ENCODE assay signal across 18 mouse cellular contexts in the genomic region with DNA sequence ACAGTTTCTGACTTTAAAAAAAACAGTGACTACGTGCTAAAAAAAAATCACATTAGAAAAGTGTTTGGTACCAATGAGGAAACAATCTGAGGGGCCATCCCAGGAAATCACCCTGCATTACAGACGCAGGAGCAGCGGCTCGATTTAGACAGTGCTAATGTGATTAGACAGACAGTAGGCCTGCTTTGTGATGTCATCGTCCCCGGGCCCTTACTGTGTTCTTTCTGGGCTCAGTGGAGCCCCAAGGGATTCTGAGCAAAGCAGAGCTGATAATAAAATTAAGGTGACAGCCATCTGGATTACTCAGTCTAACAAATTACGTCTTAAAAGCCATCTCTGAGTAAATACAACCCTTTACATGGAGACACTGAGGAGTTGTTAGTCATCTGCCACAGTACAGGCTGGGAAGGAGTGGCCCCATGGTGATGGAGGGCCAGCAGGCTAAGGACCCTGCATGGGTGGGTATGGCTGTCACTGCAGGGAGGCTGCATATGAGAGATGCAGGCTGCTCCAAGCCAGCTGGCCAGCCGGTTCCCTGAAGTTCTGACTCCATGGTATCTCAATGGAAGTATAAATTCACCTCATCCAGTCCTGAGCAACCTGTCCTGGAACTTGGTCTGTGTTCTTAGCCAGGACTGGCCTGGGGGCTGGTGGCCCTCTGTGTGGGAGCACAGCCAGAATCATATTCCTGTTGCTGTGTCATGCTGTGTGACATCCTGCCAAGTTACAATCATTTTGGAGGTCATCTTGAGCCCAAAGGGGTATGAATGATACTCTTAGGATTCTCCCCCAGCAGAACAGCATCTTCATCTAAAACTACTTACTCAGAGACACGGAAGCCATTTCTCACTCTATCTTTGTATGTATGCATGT. TPM values are rescaled to one million over a fixed set of nuclear protein-coding genes. Genes with fewer than 3 reads are reported as not detected.
DNase-seq lines count a peak whose midpoint lies in the region; ATAC-seq and TF ChIP-seq lines count a peak whose summit lies in the region.
"Had no signal": no experiment of that assay in that cellular context is flagged by ENCODE, and none has a peak within 500 bp of the region (broad histone marks: within the 10 kb centered on the region; RNA-seq: fewer than 3 reads in every experiment).

No protein-coding gene starts in this region.

- peak; percentile 61 for DNase-seq in adrenal gland, adult 2 months
- no peak for DNase-seq in adrenal gland, postnatal 10 days
- DNase-seq in hindbrain, embryonic 14.5 days (ENCODE audit: low spot score), result no peak
- DNase-seq in hindbrain, embryonic 11.5 days (ENCODE audit: low spot score), result no peak
- DNase-seq in NIH3T3 (ENCODE audit: low read depth), result peak; percentile 36
- no peak for DNase-seq in midbrain, postnatal 0 days (ENCODE audit: low spot score)
- DNase-seq in right cerebral cortex, postnatal 10 days (ENCODE audit: low spot score in 2 of 2), result no peak
- DNase-seq: cerebellum, adult 11-12 months; forebrain, postnatal 0 days; kidney, postnatal 14 days; liver had no signal

- H3K27ac ChIP-seq in hindbrain, embryonic 14.5 days, result peak overlapping the region; percentile 74; the same call in 1 of the 2 replicates
- no peak overlapping the region; the same call in 1 of the 2 replicates for H3K27ac ChIP-seq in hindbrain, embryonic 11.5 days (ENCODE audit: low read depth, low read length)
- peak overlapping the region; percentile 43; the same call in 1 of the 2 replicates for H3K27ac ChIP-seq in midbrain, postnatal 0 days (ENCODE audit: low read depth, low read length)
- H3K27ac ChIP-seq: stomach, postnatal 0 days had no signal

- H3K27me3 ChIP-seq in hindbrain, embryonic 14.5 days (ENCODE audit: control insufficient read depth, insufficient read depth, low read length), result no peaks in the 10 kb centered on the region
- no peaks in the 10 kb centered on the region for H3K27me3 ChIP-seq in hindbrain, embryonic 11.5 days (ENCODE audit: control insufficient read depth, insufficient read depth, low read length)
- H3K27me3 ChIP-seq in midbrain, postnatal 0 days (ENCODE audit: insufficient read depth, low read length), result no peaks in the 10 kb centered on the region

- H3K4me2 ChIP-seq in hindbrain, embryonic 14.5 days (replicated peaks), result no peak overlapping the region
- H3K4me2 ChIP-seq in hindbrain, embryonic 11.5 days (replicated peaks; ENCODE audit: low read depth, low read length), result no peak overlapping the region
- H3K4me2 ChIP-seq in midbrain, postnatal 0 days (ENCODE audit: low read depth, low read length, poor library complexity, severe bottlenecking), result no peak overlapping the region

- no peak overlapping the region for H3K4me3 ChIP-seq in hindbrain, embryonic 14.5 days (replicated peaks; ENCODE audit: low read length)
- H3K4me3 ChIP-seq in hindbrain, embryonic 11.5 days (ENCODE audit: low read depth, low read length), result no peak overlapping the region
- H3K4me3 ChIP-seq in midbrain, postnatal 0 days (ENCODE audit: low read depth, low read length), result no peak overlapping the region

- TF ChIP-seq CTCF in midbrain, postnatal 0 days (IDR thresholded peaks at IDR 0.05), result no peak

- peaks cover 5% of the 10 kb centered on the region; the same call in 1 of the 2 replicates for H3K36me3 ChIP-seq in hindbrain, embryonic 14.5 days (replicated peaks; ENCODE audit: control insufficient read depth, insufficient read depth)
- no peaks in the 10 kb centered on the region for H3K36me3 ChIP-seq in hindbrain, embryonic 11.5 days (ENCODE audit: control insufficient read depth, insufficient read depth, low read length)
- no peaks in the 10 kb centered on the region; the same call in 1 of the 2 replicates for H3K36me3 ChIP-seq in midbrain, postnatal 0 days (ENCODE audit: insufficient read depth, low read length)

- no peak for ATAC-seq in hindbrain, embryonic 14.5 days (ENCODE audit: low FRiP score)
- ATAC-seq in hindbrain, embryonic 11.5 days (ENCODE audit: low FRiP score), result no peak; the same call in 1 of the 2 replicates
- no peak for ATAC-seq in midbrain, postnatal 0 days (ENCODE audit: low FRiP score)
- ATAC-seq in erythroblast, adult 5-6 weeks (replicated peaks; ENCODE audit: low FRiP score, poor library complexity, severe bottlenecking), result no peak

- H3K9me3 ChIP-seq in hindbrain, embryonic 14.5 days (ENCODE audit: control insufficient read depth, low read length), result no peaks in the 10 kb centered on the region
- no peaks in the 10 kb centered on the region for H3K9me3 ChIP-seq in hindbrain, embryonic 11.5 days (ENCODE audit: control insufficient read depth, low read length)
- H3K9me3 ChIP-seq in midbrain, postnatal 0 days (ENCODE audit: low read length), result no peaks in the 10 kb centered on the region
- H3K9me3 ChIP-seq: G1E had no signal

- no peak overlapping the region for H3K9ac ChIP-seq in hindbrain, embryonic 14.5 days
- no peak overlapping the region for H3K9ac ChIP-seq in hindbrain, embryonic 11.5 days (ENCODE audit: low read depth, low read length)
- no peak overlapping the region for H3K9ac ChIP-seq in midbrain, postnatal 0 days (replicated peaks; ENCODE audit: low read length, poor library complexity, severe bottlenecking)
- H3K9ac ChIP-seq: forebrain, postnatal 0 days had no signal

- H3K4me1 ChIP-seq in hindbrain, embryonic 14.5 days (replicated peaks; ENCODE audit: control insufficient read depth, insufficient read depth, low read length), result peaks cover 36% of the 10 kb centered on the region
- H3K4me1 ChIP-seq in hindbrain, embryonic 11.5 days (replicated peaks; ENCODE audit: control insufficient read depth, insufficient read depth, low read length), result peaks cover 3% of the 10 kb centered on the region
- peaks cover 25% of the 10 kb centered on the region for H3K4me1 ChIP-seq in midbrain, postnatal 0 days (ENCODE audit: insufficient read depth, low read length)

- 51% methylated on average over 9 of the region's 9 CpGs for WGBS in hindbrain, embryonic 14.5 days
- WGBS in hindbrain, embryonic 11.5 days, result 75% methylated on average over 9 of the region's 9 CpGs
- WGBS in midbrain, postnatal 0 days, result 42% methylated on average over 9 of the region's 9 CpGs

RNA-seq across cellular contexts. Expression of a gene that starts 59.5 kb away (rescaled TPM):
- total RNA-seq in adrenal gland, adult 2 months (2021), result 10 to 100 TPM; 23.6 to 46.6 TPM
- polyA plus RNA-seq in adrenal gland, adult 2 months (2012; rRNA removed), result 1.5 and 2.6 TPM in 2 replicates
- 10 to 100 TPM; 17.1 to 18.9 TPM for total RNA-seq in adrenal gland, postnatal 10 days (2021)
- polyA plus RNA-seq in hindbrain, embryonic 14.5 days (2014; fragmentation: Nextera tagmentation; extraction: Ambion mirVana), result 30.9 and 31.1 TPM in 2 replicates
- 14.6 and 14.9 TPM in 2 replicates for polyA plus RNA-seq in hindbrain, embryonic 11.5 days (2014; fragmentation: Nextera tagmentation; extraction: Ambion mirVana)
- 40.0 and 50.1 TPM in 2 replicates for total RNA-seq in midbrain, postnatal 0 days (2014; rRNA removed)
- polyA plus RNA-seq in midbrain, postnatal 0 days (2015; fragmentation: Nextera tagmentation; extraction: Ambion mirVana), result 10.3 and 12.0 TPM in 2 replicates
- under 0.01 and 0.21 TPM in 2 replicates for total RNA-seq in erythroblast, adult 5-6 weeks (2015; ENCODE audit: low replicate concordance)
- total RNA-seq in erythroblast, adult 5-6 weeks (2017; ENCODE audit: low replicate concordance), result 0.28 and 0.43 TPM in 2 replicates

RNA-seq across cellular contexts. Expression of a gene that starts 59.5 kb away (rescaled TPM):
- total RNA-seq in adrenal gland, adult 2 months (2021), result not detected
- 7.5 and 8.0 TPM in 2 replicates for polyA plus RNA-seq in adrenal gland, adult 2 months (2012; rRNA removed)
- total RNA-seq in adrenal gland, postnatal 10 days (2021), result not detected
- 0.54 and 0.64 TPM in 2 replicates for polyA plus RNA-seq in hindbrain, embryonic 14.5 days (2014; fragmentation: Nextera tagmentation; extraction: Ambion mirVana)
- 0.14 and 0.20 TPM in 2 replicates for polyA plus RNA-seq in hindbrain, embryonic 11.5 days (2014; fragmentation: Nextera tagmentation; extraction: Ambion mirVana)
- not detected in 2 replicates for total RNA-seq in midbrain, postnatal 0 days (2014; rRNA removed)
- 0.82 and 0.99 TPM in 2 replicates for polyA plus RNA-seq in midbrain, postnatal 0 days (2015; fragmentation: Nextera tagmentation; extraction: Ambion mirVana)
- total RNA-seq in erythroblast, adult 5-6 weeks (2015; ENCODE audit: low replicate concordance), result not detected in 2 replicates
- not detected in 2 replicates for total RNA-seq in erythroblast, adult 5-6 weeks (2017; ENCODE audit: low replicate concordance)
- total RNA-seq: forebrain, postnatal 0 days; G1E; heart, postnatal 36 days; megakaryocyte-erythroid progenitor cell, adult 5-6 weeks had no signal
- polyA plus RNA-seq: lung, embryonic 16.5 days; small intestine, adult 2 months had no signal

RNA-seq across cellular contexts. Expression of a gene that starts 59.5 kb away (rescaled TPM):
- 10 to 100 TPM; 94.1 to 98.5 TPM for total RNA-seq in adrenal gland, adult 2 months (2021)
- polyA plus RNA-seq in adrenal gland, adult 2 months (2012; rRNA removed), result 26.7 and 26.8 TPM in 2 replicates
- total RNA-seq in adrenal gland, postnatal 10 days (2021), result 10 to 100 TPM; 68.2 to 77.8 TPM
- 208 and 222 TPM in 2 replicates for polyA plus RNA-seq in hindbrain, embryonic 14.5 days (2014; fragmentation: Nextera tagmentation; extraction: Ambion mirVana)
- polyA plus RNA-seq in hindbrain, embryonic 11.5 days (2014; fragmentation: Nextera tagmentation; extraction: Ambion mirVana), result 139 and 141 TPM in 2 replicates
- total RNA-seq in midbrain, postnatal 0 days (2014; rRNA removed), result 28.2 and 38.7 TPM in 2 replicates
- polyA plus RNA-seq in midbrain, postnatal 0 days (2015; fragmentation: Nextera tagmentation; extraction: Ambion mirVana), result 148 and 152 TPM in 2 replicates
- not detected in 2 replicates for total RNA-seq in erythroblast, adult 5-6 weeks (2015; ENCODE audit: low replicate concordance)
- 2.4 and 5.5 TPM in 2 replicates for total RNA-seq in erythroblast, adult 5-6 weeks (2017; ENCODE audit: low replicate concordance)

Comparison
In these comparisons a context has a peak if more than half of its experiments do, and no peak if none do; other contexts are left out.
1. DNase-seq: peak in adrenal gland, adult 2 months (single experiment) and NIH3T3 (single experiment); none in adrenal gland, postnatal 10 days (single experiment), hindbrain, embryonic 14.5 days (single experiment), hindbrain, embryonic 11.5 days (single experiment), midbrain, postnatal 0 days (single experiment) and right cerebral cortex, postnatal 10 days (0 of 2).
2. RNA of a gene that starts 59.5 kb away (total RNA-seq): 23.6 to 46.6 TPM in adrenal gland, adult 2 months, 40.0 to 50.1 TPM in midbrain, postnatal 0 days and 17.1 to 18.9 TPM in adrenal gland, postnatal 10 days; under 0.01 to 0.43 TPM in erythroblast, adult 5-6 weeks; every median in the first group is over 10 times any median in the second.